Mouse (Mus musculus) cerebellum, postnatal 25 days (tissue): Measurements from ENCODE around the gene Mtus2.

Experiments used
- DNase-seq, 2 experiments: peaks; one replicate each; pipeline ENCODE4 v3.0.0; 2021; ENCODE audit warnings: mixed read lengths in 2 of 2

Gene Mtus2

DNA sequence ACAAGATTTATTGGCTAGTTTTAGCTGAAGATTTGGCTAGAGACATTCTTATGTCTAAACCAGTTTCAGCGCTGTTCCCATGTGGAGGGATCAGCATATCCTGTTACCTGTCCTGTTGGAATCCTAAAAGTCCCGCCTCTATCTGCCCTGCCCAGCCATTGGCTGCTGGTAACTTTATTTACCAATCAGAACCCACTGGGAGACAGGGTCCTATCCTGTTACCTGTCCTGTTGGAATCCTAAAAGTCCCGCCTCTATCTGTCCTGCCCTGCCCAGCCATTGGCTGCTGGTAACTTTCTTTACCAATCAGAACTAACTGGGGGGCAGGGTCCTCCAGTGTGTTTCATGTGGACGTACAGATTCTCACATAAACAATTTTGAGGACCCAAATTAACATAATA lies 234.3 kb downstream of the Mtus2 start:
- no peak for DNase-seq

- no peak for DNase-seq
Observed at GRCm38 (mm10) chr5:148211831-148212230, 254.7 kb downstream of the Mtus2 start.

DNA sequence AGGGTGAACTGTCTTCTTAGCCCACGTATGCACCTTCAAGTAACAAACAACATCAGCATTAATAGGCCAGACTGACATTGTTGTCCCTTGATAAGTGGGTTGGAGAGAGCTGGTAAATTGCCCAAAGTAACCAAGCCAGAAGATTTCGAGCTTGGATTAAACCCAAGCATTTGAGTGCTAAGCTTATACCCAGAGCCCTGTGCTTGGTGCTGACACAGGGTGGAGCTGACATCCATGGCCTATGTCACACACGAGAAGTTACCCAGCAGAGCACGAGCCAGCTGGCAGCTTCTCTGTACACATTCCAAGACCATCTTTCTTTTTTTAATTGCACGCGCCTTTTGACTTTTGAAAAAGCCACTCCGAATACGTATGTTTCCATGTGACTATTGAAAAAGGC lies 259.7 kb downstream of the Mtus2 start:
- no peak for DNase-seq

- no peak for DNase-seq
Observed at GRCm38 (mm10) chr5:148222898-148223297, 265.8 kb downstream of the Mtus2 start.

DNA sequence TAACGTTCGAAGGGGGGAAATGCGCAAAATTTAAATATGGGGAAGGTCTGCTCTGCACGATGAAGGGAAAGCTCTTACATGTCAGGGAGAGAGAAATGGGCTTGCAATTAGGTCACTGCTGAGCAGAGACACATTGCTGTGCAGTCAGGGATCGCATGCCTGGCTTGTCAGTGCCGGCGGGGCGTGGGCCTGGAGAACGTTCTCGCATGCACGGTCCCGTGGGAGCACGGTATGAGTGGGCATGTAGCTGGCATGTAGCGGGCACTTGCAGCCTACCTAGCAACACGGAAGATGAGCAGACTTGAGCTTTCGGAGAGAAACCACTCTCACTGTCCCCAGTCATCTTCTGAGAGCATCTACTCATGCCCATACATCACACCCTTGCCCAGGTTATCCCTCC lies 266.9 kb downstream of the Mtus2 start:
- DNase-seq: no peak

DNA sequence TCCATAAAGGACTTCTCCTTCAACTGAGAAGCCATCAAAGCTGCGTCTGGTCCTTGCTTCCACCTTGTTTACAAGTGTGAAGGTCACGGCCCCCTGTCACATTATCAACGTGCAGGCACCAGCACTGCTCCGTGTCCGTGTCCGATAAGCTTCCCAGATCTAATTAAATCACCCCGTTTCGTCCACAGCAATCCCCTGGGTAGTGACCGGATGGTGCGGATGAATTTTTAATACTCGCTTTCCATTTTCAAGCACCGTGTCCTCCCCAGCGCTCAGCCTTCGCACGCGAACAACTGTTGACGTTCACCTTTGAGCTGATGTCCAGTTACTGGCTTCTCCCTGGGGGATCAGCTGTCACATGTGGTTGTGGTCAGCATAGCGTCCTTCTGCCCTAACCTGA lies 276.6 kb downstream of the Mtus2 start:
- DNase-seq: no peak

DNA sequence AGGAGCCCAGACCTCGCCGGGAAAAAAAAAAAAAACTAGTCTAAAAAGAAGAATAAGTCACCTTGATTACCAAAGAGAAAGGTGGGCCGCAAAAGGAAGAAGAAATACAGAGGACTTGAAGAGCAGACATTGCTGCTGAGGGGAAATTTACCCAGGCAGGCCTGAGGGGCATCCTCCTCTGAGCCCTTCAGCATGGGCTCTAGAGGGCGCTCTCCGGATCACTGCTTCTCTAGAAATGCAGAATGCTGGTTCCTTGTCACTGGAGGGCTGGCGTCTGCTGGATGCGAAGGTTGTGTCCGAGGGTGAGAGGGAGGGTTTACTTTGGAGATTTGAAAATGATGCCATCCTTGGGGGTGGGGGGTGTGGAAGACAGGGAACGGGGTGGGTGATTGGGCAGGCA lies 279.5 kb downstream of the Mtus2 start:
- DNase-seq: peak; percentile 24 to 59

- DNase-seq: peak in 1 of 2 experiments; percentile 36
Observed at GRCm38 (mm10) chr5:148239067-148239466, 281.9 kb downstream of the Mtus2 start.

GRCm38 (mm10) chr5:148239757-148240156 lies 282.6 kb downstream of the Mtus2 start:
- DNase-seq: no peak

GRCm38 (mm10) chr5:148241932-148242331 lies 284.8 kb downstream of the Mtus2 start:
- peak; percentile 82 to 88 for DNase-seq

GRCm38 (mm10) chr5:148244471-148244870 lies 287.4 kb downstream of the Mtus2 start:
- no peak for DNase-seq

DNA sequence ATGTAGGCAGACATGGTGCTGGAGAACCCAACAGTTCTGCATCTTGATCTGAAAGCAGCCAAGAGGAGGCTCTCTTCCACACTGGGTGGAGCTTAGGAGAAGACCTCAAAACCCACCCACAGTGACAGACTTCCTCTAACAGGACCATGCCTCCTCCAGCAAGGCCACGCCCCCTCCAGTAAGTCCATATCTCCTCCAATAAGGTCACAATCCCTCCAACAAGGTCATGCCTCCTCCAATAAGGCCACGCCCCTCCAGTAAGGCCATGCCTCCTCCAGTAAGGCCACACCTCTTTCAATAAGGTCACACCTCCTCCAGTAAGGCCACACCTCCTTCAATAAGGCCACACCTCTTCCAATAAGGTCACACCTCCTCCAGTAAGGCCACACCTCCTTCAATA lies 288.3 kb downstream of the Mtus2 start:
- no peak for DNase-seq

- no peak for DNase-seq
Observed at GRCm38 (mm10) chr5:148248236-148248635, 291.1 kb downstream of the Mtus2 start.

DNA sequence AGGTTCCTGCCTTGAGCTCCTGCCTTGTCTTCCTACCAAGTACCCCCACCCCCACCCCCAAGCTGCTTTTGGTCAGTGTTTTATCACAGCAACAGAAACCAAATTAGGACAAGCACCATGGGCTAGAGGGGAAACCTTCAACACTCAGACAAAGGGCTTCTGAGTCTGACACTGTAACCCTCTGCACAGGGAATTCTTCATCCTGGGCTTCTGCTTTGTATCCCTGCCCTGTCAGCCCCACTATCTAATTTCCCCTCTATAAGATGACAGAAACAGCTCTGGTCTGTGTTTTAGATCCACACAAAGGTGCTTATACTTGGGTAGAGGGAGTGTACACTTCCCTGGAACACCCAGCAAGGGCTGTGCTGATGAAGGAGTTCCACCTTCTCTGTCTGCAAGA lies 294.7 kb downstream of the Mtus2 start:
- no peak for DNase-seq

DNA sequence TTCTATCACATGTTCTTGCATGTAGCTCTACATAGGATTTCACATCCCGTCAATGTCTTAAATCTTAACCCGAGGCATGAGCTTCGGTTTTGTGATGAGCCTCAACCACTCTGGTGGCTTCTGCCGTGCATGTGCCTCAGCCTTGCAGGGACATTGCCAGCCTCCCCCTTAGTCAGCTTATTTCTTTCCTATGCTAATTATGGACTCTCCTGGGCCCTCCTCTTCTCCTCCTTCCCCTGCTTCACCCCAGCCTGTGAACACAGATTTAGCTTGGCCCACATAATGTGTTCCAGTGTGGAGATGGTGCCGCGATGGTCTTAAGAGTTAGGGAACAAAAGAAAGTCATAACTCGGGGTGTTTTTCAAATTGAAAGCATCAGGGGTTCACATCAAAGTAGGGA lies 304.9 kb downstream of the Mtus2 start:
- no peak for DNase-seq

- DNase-seq: peak; percentile 34 to 40
Observed at GRCm38 (mm10) chr5:148264819-148265707, 307.9 kb downstream of the Mtus2 start.

DNA sequence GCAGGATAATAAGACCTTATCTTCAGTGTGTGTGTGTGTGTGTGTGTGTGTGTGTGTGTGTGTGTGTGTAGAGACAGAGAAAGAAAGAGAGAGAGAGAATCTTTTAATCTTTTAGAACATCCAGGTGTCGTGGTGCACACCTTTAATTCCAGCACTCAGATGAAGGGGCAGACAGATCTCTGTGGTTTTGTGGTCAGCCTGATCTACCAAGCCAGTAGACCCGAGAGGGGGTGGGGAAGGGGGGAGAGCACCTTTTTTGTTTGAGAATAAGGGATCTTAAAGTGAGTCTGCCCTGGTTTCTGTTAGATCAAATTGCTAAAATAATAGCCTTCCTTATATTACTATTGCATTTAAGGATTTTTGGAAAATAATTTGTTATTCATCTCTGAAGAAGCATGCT lies 309.7 kb downstream of the Mtus2 start:
- DNase-seq: no peak

GRCm38 (mm10) chr5:148267446-148267845 lies 310.3 kb downstream of the Mtus2 start:
- DNase-seq: no peak

DNA sequence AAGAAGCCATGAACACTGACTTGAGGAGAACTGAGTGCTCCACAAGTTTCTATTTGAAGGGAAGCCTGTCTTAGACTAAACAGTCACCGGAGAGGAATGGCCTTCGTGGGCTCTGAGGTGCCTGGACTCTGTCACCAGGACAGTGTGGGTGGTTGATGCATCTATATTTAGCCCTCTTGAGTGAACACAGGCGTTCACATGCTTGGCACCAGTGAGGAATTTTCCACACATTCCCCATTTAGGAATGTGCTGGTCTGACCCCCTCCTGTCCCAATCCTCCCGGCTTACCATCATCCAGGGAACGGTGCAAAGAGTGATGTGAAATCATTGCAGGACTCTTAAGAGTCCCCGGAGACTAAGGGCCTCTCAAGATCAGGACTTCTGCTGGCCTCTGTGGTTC lies 314.9 kb downstream of the Mtus2 start:
- no peak for DNase-seq

DNA sequence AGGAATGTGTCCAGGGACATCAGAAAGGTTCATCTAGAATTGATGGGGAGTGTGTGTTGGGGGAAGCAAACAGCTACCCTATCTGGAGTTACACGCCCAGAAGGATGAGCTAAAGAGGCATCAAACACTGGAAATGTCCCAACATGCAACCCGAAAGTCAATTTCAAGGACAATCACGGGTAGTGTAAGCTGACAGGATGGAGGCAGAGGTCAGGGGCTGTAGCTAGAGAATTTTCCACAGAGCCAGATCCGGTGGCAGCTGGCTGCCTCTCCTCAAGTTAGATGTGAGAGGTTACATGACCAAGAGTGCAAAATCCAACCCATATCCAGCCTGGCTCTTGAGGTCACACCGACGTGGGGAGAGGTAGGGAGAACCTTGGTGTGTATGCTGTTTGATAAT lies 315.7 kb downstream of the Mtus2 start:
- DNase-seq: no peak

DNA sequence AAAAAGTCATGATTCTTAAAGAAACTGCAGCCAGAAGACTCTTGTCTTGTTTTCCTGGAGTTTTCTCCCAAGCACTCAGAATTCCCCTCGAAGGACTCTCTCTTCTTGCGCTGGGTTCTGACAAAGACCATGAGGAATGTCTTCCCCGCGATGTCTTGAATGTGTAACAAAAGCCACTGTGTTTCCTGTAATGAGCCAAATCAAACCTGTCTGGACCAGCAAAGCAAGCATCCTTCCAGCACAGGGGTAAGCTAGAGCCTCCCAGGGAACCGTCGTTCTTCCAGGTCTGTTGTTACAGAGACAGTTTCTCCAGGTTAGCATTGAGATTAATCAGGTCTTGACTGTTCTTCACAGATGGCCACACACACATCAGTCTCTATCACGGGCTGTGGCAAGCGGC lies 321.1 kb downstream of the Mtus2 start:
- no peak for DNase-seq

DNA sequence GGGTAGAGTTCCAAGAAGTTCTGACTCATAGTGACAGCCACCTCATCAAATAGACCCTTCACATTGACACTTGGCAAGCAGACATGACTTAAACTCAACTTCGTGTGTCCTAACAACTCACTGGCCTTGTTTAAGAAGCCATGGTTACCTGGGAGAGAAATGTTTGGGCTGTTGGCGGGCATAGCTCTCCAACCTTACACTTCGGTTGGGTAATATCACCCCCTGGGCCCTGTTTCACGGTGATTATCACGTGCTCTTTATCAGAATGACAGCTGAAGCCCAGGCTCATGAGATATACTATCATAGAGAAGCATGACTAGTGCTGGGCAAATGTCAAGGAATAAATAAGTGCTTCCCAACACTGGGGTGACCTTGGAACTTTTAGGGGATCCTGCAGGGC lies 323.2 kb downstream of the Mtus2 start:
- DNase-seq: no peak

DNA sequence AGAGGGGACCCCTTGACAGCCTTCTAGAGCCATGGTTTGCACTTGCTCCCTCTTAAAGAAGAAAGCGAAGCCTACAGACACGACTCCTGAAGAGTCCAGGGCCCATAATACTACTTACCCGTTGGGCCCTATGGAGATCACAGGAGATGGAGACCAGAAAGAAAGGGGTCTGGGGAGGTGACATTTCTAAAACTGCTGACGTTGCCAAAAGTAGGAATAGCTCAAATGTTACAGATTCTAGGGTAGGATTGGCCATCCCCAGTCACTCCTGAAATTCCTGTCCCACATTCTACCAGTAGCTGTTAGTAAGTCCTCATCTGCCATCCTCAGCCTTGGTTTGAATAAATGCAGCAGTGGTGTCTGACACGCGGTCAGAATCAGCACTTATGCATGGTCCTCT lies 325.0 kb downstream of the Mtus2 start:
- no peak for DNase-seq

DNA sequence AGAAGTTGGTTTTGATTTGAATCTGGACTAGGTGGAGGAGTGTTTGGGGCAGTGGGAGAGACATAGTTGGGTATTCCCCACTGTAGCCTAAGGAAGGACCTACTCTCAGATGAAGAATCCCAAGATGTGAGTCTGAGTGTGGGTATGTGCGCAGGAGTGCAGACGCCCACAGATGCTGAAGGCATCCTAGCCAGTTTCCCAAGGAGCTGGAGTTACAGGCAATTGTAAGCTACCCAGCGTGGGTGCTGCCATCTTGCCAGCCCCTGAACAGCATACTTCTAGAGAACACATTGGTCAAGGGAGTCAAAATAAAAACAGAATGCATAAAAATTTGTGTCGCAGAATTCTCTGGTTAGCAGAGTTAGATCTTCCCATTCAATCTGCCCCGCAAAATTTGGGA lies 325.5 kb downstream of the Mtus2 start:
- no peak for DNase-seq

GRCm38 (mm10) chr5:148283177-148283576 lies 326.1 kb downstream of the Mtus2 start:
- no peak for DNase-seq
